Mouse (Mus musculus): ENCODE results near the gene Tspo2. TPM values are rescaled to one million over a fixed set of nuclear protein-coding genes. Genes with fewer than 3 reads are reported as not detected.

Tspo2 gene
- total RNA-seq, 2 experiments from 2014 or later: not detected

DNA sequence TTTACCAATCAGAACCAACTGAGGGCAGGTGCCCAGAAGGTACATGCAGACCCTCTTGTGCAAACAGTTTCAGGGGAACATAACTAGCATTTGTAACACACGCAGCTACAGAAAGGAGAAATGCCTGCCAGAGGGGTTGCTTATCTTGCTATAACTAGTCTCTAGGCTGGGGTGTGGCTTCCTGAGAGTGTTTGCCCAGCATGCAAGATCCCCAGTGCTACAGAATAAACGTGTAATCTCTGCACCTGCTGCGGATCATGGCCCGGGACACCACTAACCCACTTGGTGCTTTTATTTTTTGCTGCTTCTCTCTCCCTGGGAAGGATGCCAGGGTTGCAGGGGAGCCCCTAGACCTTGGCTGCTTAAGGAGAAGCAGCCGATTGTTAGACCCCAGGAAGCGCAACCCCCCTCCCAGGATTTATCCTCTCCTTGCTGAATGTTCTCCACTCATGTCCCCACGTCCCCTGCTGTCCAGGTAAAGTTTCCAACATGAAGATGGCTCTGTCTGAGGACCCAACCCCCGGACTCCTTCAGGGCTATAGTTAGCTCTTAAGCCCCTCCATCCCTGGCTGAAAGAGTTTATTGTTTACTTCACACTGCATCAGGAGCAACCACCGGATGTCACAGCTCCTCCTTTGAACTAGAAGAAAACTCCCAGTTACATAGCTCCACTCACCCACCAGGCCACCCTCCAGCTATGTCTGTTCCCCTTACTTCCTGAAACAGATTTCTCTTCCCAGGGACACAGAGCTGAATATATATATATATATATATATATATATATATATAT lies 25.3 kb downstream of the Tspo2 start:
- TF ChIP-seq CTCF (conservative IDR thresholded peaks at IDR 0.05): no peak
- Histone ChIP-seq H3K4me3 (no peak overlapping the region), H3K27ac (no peak overlapping the region)
- DNase-seq (ENCODE audit: low spot score in 2 of 2): no peak

DNA sequence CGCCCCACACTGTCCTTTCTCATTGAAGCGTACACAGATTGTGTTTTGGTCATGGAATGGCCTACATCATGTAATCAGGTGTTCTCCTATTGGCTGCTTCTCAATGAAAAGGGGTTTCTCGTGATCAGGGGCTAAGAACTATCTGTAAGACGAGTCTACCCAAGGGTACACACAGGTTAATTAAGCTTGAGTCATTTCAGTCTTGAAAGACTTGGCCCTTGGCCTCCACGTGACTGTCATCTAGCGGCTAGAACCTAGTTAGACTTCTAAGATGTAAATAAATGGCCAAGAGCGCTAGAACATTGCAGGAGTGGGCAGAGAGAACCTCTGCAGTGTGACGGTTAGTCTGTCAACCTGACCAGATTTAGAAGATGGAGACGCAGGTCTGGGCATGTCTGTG lies 27.1 kb downstream of the Tspo2 start:
- Histone ChIP-seq H3K27ac (no peak overlapping the region), H3K4me3 (no peak overlapping the region)
- TF ChIP-seq CTCF (conservative IDR thresholded peaks at IDR 0.05): no peak
- no peak for DNase-seq (ENCODE audit: low spot score in 2 of 2)

DNA sequence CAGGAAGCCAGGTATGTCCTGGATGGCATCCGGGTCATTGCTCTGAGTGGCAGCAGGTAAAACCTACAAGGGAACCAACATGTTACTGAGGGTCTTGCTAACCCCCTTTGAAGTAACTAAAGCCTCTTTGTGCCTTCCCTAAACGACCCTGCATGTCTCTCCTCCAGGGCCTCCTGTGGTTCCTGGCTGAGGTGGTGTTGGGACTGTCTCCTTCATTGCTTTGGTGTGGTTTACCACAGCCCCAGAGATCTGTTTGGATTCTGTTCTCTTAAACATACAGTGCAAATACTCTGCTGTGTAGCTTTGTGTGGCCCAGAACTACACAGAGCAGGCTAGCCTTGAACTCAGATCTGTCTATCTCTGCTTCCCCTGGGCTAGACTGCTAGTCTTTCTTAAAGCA lies 31.8 kb downstream of the Tspo2 start:
- Histone ChIP-seq H3K4me3 (no peak overlapping the region), H3K27ac (no peak overlapping the region)
- no peak for DNase-seq (ENCODE audit: low spot score in 2 of 2)
- no peak for TF ChIP-seq CTCF (conservative IDR thresholded peaks at IDR 0.05)

DNA sequence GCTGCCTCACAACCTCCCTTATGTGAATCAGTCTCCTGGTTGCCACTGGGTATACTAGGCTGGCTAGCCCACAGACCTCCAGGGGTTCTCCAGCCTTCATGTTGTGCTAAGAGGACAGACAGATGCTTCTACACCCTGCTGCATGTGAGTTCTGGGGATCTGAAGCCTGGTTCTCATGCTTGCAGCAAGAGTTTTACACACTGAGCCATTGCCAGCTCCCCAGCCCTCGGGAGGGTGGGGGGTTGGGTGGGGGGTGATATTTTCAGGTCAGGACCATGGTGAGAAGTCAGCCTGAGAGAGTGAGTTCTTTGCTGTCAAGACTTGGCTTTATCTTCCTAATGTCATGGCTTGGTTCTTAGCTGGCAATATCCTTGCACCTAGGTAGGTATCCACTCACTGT lies 32.5 kb downstream of the Tspo2 start:
- no peak overlapping the region for H3K4me3 ChIP-seq
- DNase-seq (ENCODE audit: low spot score in 2 of 2): no peak
- no peak for TF ChIP-seq CTCF (conservative IDR thresholded peaks at IDR 0.05)
- 0 out of 2 replicates have a peak overlapping the region, but pooled peaks have one; percentile 3 for H3K27ac ChIP-seq

DNA sequence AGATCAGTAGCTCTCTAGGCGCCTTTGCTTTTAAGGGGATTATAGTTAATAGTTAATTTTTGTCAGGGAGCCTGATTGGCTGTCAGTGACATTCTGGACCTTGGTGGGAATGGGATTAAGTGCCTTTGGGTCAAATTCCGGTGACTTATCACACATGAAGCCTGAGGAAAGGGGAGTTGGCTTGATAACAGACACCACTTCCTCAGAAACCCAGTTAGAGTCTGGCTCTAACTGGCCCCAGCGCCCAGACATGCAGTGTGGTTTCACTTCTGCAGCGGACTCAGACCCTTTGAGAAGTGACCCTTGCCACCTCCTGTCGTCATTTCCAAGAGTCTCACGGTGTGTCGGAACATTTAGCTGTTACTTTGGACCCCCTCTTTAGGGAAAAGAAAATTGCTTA lies 33.1 kb downstream of the Tspo2 start:
- Histone ChIP-seq H3K4me3 (no peak overlapping the region), H3K27ac (no peak overlapping the region)
- DNase-seq (ENCODE audit: low spot score in 2 of 2): no peak

DNA sequence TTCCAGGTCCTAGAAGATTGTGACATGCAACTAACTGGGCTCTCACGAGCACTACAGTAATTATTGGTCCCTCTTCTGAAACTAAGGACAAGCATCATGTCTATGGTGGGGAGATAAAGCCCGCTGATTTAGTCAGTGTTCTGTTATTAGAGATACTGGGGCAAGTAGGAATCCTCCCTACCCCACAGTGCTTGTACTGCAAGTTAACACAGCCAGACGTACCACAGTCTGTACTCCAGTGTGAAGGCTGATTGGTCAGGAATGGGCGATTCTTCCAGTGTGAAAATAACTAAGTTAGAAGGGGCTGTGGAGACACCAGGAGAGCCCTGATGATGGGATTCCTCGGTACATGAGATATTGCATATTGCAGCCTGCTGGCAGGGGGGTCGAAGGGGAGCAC lies 33.8 kb downstream of the Tspo2 start:
- no peak overlapping the region for H3K4me3 ChIP-seq
- no peak overlapping the region for H3K27ac ChIP-seq
- TF ChIP-seq CTCF (conservative IDR thresholded peaks at IDR 0.05): no peak
- no peak for DNase-seq (ENCODE audit: low spot score in 2 of 2)

More for the DNA sequence above, 33.1 kb downstream of the Tspo2 start:
- TF ChIP-seq CTCF (conservative IDR thresholded peaks at IDR 0.05): no peak

DNA sequence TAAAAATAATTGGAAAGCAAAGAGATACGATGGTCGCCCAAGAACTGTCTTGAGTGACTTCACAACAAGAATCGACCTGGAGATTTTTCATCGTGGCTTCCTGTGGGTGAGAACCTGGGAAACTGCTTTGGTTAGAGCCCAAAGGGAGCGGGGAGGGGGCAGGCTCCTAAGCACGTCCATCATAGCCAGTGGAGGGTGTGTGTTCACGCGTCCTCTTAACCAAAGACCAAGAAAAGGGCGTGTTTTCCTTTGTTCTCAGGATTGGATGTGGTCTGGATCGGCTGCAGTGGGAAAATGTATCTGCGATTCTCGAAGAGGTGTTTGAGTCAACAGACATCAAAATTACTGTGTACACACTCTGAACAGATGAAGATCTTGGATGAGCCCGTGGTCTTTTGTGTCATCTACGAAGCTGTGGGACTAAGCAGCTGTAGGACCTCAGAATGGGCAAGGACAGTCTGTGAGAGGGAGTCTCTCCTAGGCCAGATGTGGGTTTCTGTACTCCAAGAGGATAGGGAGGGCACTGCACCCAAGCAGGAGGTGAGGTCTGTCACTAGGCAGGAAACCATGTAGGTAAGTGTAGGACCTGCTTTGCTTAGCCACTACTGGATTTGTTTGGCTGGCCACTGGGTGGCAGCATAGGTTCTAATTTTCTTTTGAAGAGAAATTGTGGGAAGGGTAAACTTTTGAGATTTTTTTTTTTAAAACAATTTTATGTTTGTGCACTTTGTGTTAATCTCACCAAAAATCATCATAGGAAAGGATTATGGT lies 34.7 kb downstream of the Tspo2 start:
- peak; percentile 90 for TF ChIP-seq CTCF (conservative IDR thresholded peaks at IDR 0.05)
- DNase-seq (ENCODE audit: low spot score in 2 of 2): peak in 1 of 2 experiments; percentile 60
- no peak overlapping the region for H3K27ac ChIP-seq

DNA sequence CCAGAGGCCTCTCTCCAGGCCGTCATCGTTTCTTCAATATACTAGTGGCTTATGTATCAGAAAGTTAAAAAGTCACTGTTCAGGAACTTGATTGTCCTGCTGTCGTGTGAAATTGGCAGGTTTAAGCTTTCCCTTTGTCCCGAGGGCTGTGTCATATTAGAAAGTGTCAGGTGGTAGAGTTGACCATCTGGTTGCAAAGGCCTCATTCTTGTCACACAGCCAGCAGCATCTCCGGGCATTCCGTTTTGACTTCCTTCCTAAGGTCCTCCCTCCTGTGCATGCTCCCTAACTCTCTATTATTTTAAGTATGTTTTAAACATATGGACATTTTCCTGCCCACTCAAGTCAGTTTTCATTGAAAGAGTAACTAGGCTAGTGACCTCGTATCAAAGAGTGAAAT lies 35.3 kb downstream of the Tspo2 start:
- TF ChIP-seq CTCF (conservative IDR thresholded peaks at IDR 0.05): no peak
- Histone ChIP-seq H3K4me3 (no peak overlapping the region), H3K27ac (no peak overlapping the region)
- no peak for DNase-seq (ENCODE audit: low spot score in 2 of 2)

More for the DNA sequence above, 34.7 kb downstream of the Tspo2 start:
- no peak overlapping the region for H3K4me3 ChIP-seq

DNA sequence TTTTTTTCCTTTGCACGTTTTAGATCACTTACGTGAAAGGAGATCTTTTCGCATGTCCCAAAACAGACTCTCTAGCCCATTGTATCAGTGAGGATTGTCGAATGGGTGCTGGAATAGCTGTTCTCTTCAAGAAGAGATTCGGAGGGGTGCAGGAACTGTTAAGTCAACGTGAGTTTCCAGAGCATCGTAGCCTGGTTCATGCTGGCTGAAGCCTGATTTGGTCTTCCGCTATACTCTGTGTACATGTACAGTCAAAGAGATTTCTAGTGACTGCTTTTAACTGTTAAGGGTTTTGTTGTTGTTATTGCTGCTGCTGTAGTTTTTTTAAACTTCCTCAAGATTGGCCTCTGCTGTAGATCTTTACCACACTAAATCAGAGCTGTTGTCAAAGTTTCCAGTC lies 40.1 kb downstream of the Tspo2 start:
- H3K4me3 ChIP-seq: peak overlapping the region; percentile 92
- DNase-seq (ENCODE audit: low spot score in 2 of 2): no peak
- H3K27ac ChIP-seq: peak overlapping the region; percentile 94
- TF ChIP-seq CTCF (conservative IDR thresholded peaks at IDR 0.05): no peak

DNA sequence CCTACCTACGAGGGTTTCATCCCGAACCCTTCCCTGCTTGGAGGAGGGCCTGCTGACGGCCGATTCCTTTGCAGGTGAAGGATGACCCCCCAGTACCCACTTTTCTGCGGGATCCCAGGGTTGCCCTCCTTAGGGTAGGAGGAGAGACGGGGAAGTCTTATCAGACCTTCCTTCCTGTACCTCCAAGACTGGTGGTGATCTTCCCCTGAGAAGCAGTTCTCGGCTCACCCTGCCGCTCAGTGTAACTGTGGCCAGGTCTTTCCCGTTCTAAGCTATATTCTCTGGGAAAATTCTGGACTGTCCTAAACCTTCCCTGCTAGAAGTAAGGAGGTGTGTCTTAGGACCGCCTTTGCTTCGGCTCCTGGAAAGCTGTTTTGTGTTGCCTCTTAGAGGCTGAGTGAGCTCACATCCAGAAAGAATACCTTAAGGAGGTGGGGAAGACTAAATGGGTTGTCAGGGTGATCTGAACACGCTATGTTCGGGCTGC lies 41.0 kb downstream of the Tspo2 start:
- no peak for DNase-seq (ENCODE audit: low spot score in 2 of 2)
- Histone ChIP-seq H3K27ac (peak overlapping the region; percentile 94), H3K4me3 (peak overlapping the region; percentile 92)
- no peak for TF ChIP-seq CTCF (conservative IDR thresholded peaks at IDR 0.05)

DNA sequence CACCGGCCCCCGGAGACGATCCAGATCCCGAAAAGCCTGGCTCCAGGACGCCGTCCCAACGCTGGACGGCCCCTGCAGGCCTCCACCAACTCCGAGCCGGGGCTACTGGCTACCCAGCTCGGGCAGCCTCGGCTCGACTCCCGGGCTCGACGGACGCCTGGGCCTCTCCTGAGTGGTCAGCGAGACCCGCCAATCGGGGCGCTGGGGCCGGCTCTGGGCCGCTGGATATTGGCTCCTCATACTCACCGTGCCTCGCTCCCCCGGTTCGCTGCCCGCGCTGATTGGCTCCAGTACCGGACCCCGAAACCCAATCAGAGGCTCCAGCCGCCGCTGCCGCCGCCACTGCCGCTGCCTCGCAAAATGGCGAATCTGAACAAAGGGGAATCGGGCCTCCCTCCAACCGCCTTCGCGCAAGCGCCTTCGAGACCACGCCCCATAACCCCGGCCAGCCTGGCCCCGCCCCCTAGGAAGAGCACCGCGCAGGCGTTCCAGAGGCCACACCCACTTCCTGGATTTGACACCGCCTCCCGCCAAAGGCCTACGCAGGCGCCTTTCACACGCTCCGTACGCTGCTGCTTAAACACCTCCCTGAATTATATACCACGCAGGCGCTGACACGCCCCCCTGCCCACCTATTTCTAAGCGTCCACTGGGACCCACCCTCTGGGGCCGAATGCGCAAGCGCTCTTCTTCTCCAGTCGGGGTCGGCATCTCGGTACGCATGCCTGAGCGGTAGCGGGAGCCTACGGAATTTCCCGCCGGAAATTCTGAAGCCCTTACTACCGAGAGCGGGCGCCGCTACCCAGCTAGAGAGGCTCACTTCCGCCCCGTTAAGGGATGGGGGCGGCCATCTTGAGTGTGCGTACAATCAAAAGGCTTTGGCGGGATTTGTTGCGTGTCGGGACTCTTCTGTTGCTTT lies 41.7 kb downstream of the Tspo2 start, which contains the start of the genes Nfya and Oard1:
Gene Nfya (minus strand): TSS at position 527 of the 919 bp plus-strand sequence.
Gene Oard1 (plus strand): TSS at position 635 of the 919 bp plus-strand sequence.
- Histone ChIP-seq H3K4me3 (peak within 1 kb of the TSS; percentile 92), H3K27ac (peak within 1 kb of the TSS; percentile 98)
- no peak; the same call in 1 of the 2 replicates for TF ChIP-seq CTCF (conservative IDR thresholded peaks at IDR 0.05)
- peak; percentile 100 for DNase-seq (ENCODE audit: low spot score in 2 of 2)
